Mouse (Mus musculus) lung, adult 2 months (tissue): ENCODE measurements around the gene Zbtb46. TPM values are rescaled to one million over a fixed set of nuclear protein-coding genes. Genes with fewer than 3 reads are reported as not detected.
A peak's percentile ranks its signal among the peaks of the same experiment; 100 is the strongest.

Experiments
- DNase-seq: peaks from one replicate; pipeline ENCODE4 v3.0.0; 2022
- H3K4me1 ChIP-seq: fragments of 200-500 bp; 2 replicates; pipeline ENCODE4 v1.6.1; 2011; ENCODE audit warnings: low read length; ENCODE audit not compliant: control insufficient read depth, insufficient read depth
- H3K4me3 ChIP-seq: fragments of 200-500 bp; replicated peaks from 2 replicates; pipeline ENCODE3; 2011; ENCODE audit warnings: low read depth, mild to moderate bottlenecking, control low read depth, low read length; ENCODE audit errors: extremely low read depth
- CTCF ChIP-seq: fragments of 200-500 bp; IDR thresholded peaks from 2 replicates; pipeline ENCODE4 v1.5.1; 2011; ENCODE audit warnings: mild to moderate bottlenecking, low read length, control low read depth; ENCODE audit not compliant: insufficient read depth
- POLR2A ChIP-seq: fragments of 200-500 bp; IDR thresholded peaks from 2 replicates; pipeline ENCODE4 v1.6.1; 2011; ENCODE audit warnings: low read depth, mild to moderate bottlenecking, control low read depth, low read length, borderline replicate concordance; ENCODE audit errors: extremely low read depth
- WGBS: fragments of 180-500 bp; shearing (Covaris S2); methylation state at CpG from one replicate; pipeline ENCODE4 v1.1.7; 2018; 5-methylcytosine and 5-hydroxymethylcytosine counted together
- polyA plus RNA-seq: library from polyadenylated mRNA; depleted of rRNA; stranded (reverse); fragments of >200 nt; gene quantifications from 2 replicates; pipeline ENCODE4 v1.2.3, GENCODE M21; 2012

Zbtb46 gene
- polyA plus RNA-seq, 1 experiment: 17.0 TPM

- WGBS: 69% methylated on average over 7 of the region's 7 CpGs
- DNase-seq: no peak
Measured at GRCm38 (mm10) chr2:181409643-181410042, 49.6 kb downstream of the Zbtb46 start.

GRCm38 (mm10) chr2:181403722-181404121, 55.5 kb downstream of the Zbtb46 start:
- DNase-seq: no peak
- 88% methylated on average over 3 of the region's 3 CpGs for WGBS
- no peaks in the 10 kb centered on the region for H3K4me1 ChIP-seq
- no peak for TF ChIP-seq POLR2A
- no peak for TF ChIP-seq CTCF
- H3K4me3 ChIP-seq: no peak overlapping the region

More at GRCm38 (mm10) chr2:181409643-181410042, 49.6 kb downstream of the Zbtb46 start:
- Histone ChIP-seq H3K4me1 (peaks cover 6% of the 10 kb centered on the region; the same call in 1 of the 2 replicates), H3K4me3 (no peak overlapping the region)
- no peak for TF ChIP-seq CTCF
- TF ChIP-seq POLR2A: no peak

- no peak for DNase-seq
- no peaks in the 10 kb centered on the region for H3K4me1 ChIP-seq
- H3K4me3 ChIP-seq: no peak overlapping the region
- TF ChIP-seq POLR2A (no peak), CTCF (no peak)
- WGBS: 8% methylated on average over 1 of the region's 1 CpGs
Measured at GRCm38 (mm10) chr2:181401497-181401896, 57.7 kb downstream of the Zbtb46 start.

- no peak overlapping the region for H3K4me3 ChIP-seq
- DNase-seq: no peak
- TF ChIP-seq CTCF: no peak
- no peak for TF ChIP-seq POLR2A
- H3K4me1 ChIP-seq: no peaks in the 10 kb centered on the region
- WGBS: 44% methylated on average over 5 of the region's 5 CpGs
Measured at GRCm38 (mm10) chr2:181397207-181397761, 61.9 kb downstream of the Zbtb46 start.

GRCm38 (mm10) chr2:181394086-181394485, 65.1 kb downstream of the Zbtb46 start:
- H3K4me1 ChIP-seq: no peaks in the 10 kb centered on the region
- TF ChIP-seq CTCF: no peak
- TF ChIP-seq POLR2A: no peak
- DNase-seq: no peak
- 90% methylated on average over 3 of the region's 3 CpGs for WGBS
- H3K4me3 ChIP-seq: no peak overlapping the region

- 33% methylated on average over 4 of the region's 4 CpGs for WGBS
Measured at GRCm38 (mm10) chr2:181392600-181393213, 66.5 kb downstream of the Zbtb46 start.

GRCm38 (mm10) chr2:181391541-181391940, 67.7 kb downstream of the Zbtb46 start:
- H3K4me3 ChIP-seq: no peak overlapping the region
- H3K4me1 ChIP-seq: no peaks in the 10 kb centered on the region
- TF ChIP-seq CTCF (no peak), POLR2A (no peak)
- DNase-seq: no peak
- 72% methylated on average over 2 of the region's 2 CpGs for WGBS

More at GRCm38 (mm10) chr2:181392600-181393213, 66.5 kb downstream of the Zbtb46 start:
- DNase-seq: peak; percentile 83
- H3K4me3 ChIP-seq: no peak overlapping the region
- no peaks in the 10 kb centered on the region for H3K4me1 ChIP-seq
- peak; percentile 91 for TF ChIP-seq CTCF
- no peak for TF ChIP-seq POLR2A

- no peaks in the 10 kb centered on the region for H3K4me1 ChIP-seq
- 90% methylated on average over 15 of the region's 15 CpGs for WGBS
- no peak for TF ChIP-seq POLR2A
- TF ChIP-seq CTCF: no peak
- no peak overlapping the region for H3K4me3 ChIP-seq
- no peak for DNase-seq
Measured at GRCm38 (mm10) chr2:181391022-181391421, 68.2 kb downstream of the Zbtb46 start.

- no peak overlapping the region for H3K4me3 ChIP-seq
- no peaks in the 10 kb centered on the region for H3K4me1 ChIP-seq
- WGBS: 72% methylated on average over 4 of the region's 4 CpGs
- TF ChIP-seq CTCF (no peak), POLR2A (no peak)
- DNase-seq: no peak
Measured at GRCm38 (mm10) chr2:181390136-181390870, 68.9 kb downstream of the Zbtb46 start.
